ENCODE assay signal across 10 mouse cellular contexts in genomic region chr3:138064732-138065645, GRCm38 (mm10). TPM values are rescaled to one million over a fixed set of nuclear protein-coding genes. Genes with fewer than 3 reads are reported as not detected.
DNase-seq lines count a peak whose midpoint lies in the region; ATAC-seq and TF ChIP-seq lines count a peak whose summit lies in the region.
"Had no signal": no experiment of that assay in that cellular context is flagged by ENCODE, and none has a peak within 500 bp of the region (broad histone marks: within the 10 kb centered on the region; RNA-seq: fewer than 3 reads in every experiment).

Gene 1110002E22Rik (plus strand): TSS chr3:138065052.

- TF ChIP-seq POLR2A in ES-Bruce4 (IDR thresholded peaks at IDR 0.05; ENCODE audit: insufficient read depth, low read length) = no peak

- H3K9ac ChIP-seq in ES-Bruce4 (ENCODE audit: low read depth, poor library complexity, severe bottlenecking) = no peak within 1 kb of the TSS
- H3K9ac ChIP-seq in intestine, embryonic 16.5 days (ENCODE audit: low read depth, low read length) = no peak within 1 kb of the TSS

- no peak within 1 kb of the TSS for H3K27ac ChIP-seq in ES-Bruce4 (ENCODE audit: insufficient read depth, low read length)
- 0 out of 2 replicates have a peak within 1 kb of the TSS, but pooled peaks have one; percentile 37 for H3K27ac ChIP-seq in intestine, embryonic 16.5 days (ENCODE audit: low read length)

- ATAC-seq in intestine, embryonic 16.5 days = peak; percentile 40; the same call in 1 of the 2 replicates

- H3K9me3 ChIP-seq in ES-Bruce4 (replicated peaks; ENCODE audit: control insufficient read depth, insufficient read depth, low read length, poor library complexity, severe bottlenecking) = no peaks in the 10 kb centered on the region
- no peaks in the 10 kb centered on the region for H3K9me3 ChIP-seq in intestine, embryonic 16.5 days (ENCODE audit: control insufficient read depth, low read length)

- H3K36me3 ChIP-seq in ES-Bruce4 (ENCODE audit: control insufficient read depth, insufficient read depth, low read length, poor library complexity, severe bottlenecking) = no peaks in the 10 kb centered on the region
- H3K36me3 ChIP-seq in intestine, embryonic 16.5 days (ENCODE audit: control insufficient read depth, insufficient read depth, low read length) = no peaks in the 10 kb centered on the region

- TF ChIP-seq CTCF in ES-Bruce4 (IDR thresholded peaks at IDR 0.05; ENCODE audit: low read depth, low read length) = no peak

- no peaks in the 10 kb centered on the region for H3K27me3 ChIP-seq in ES-Bruce4 (ENCODE audit: control insufficient read depth, insufficient read depth, low read length, poor library complexity, severe bottlenecking)
- H3K27me3 ChIP-seq in intestine, embryonic 16.5 days (replicated peaks; ENCODE audit: control insufficient read depth, insufficient read depth, low read length) = no peaks in the 10 kb centered on the region

- 69% methylated on average over 33 of the region's 33 CpGs for WGBS in intestine, embryonic 16.5 days

- no peak for TF ChIP-seq EP300 in ES-Bruce4 (IDR thresholded peaks at IDR 0.05; ENCODE audit: insufficient read depth, low read depth, low read length)

- H3K4me1 ChIP-seq in ES-Bruce4 (ENCODE audit: control insufficient read depth, insufficient read depth, low read length) = no peaks in the 10 kb centered on the region
- peaks cover 5% of the 10 kb centered on the region; the same call in 1 of the 2 replicates for H3K4me1 ChIP-seq in intestine, embryonic 16.5 days (ENCODE audit: control insufficient read depth, insufficient read depth, low read length)

- peak; percentile 89 for DNase-seq in heart, adult 11 months
- no peak for DNase-seq in heart, adult 9 months (ENCODE audit: low spot score in 2 of 2)
- DNase-seq in gastrocnemius, postnatal 4 days (ENCODE audit: low spot score in 2 of 2) = no peak
- no peak for DNase-seq in ovary, postnatal 36 days (ENCODE audit: low spot score)
- no peak for DNase-seq in urinary bladder, postnatal 10 days (ENCODE audit: low spot score)
- DNase-seq in T-cell, adult 2 months (ENCODE audit: low spot score) = no peak
- DNase-seq: thymus, postnatal 14 days had no signal

- H3K4me2 ChIP-seq in intestine, embryonic 16.5 days (ENCODE audit: low read depth, low read length) = no peak within 1 kb of the TSS

- 0 out of 2 replicates have a peak within 1 kb of the TSS, but pooled peaks have one; percentile 12 for H3K4me3 ChIP-seq in ES-Bruce4 (ENCODE audit: low read depth, low read length)
- no peak within 1 kb of the TSS for H3K4me3 ChIP-seq in intestine, embryonic 16.5 days (ENCODE audit: low read length)

RNA-seq across cellular contexts. Expression of gene 1110002E22Rik, which starts in this region (rescaled TPM):
- polyA plus RNA-seq in ES-Bruce4 (2011; ENCODE audit: insufficient read depth, insufficient read length, low read depth, missing spikeins) = not detected in 2 replicates
- total RNA-seq in gastrocnemius, postnatal 4 days (2021) = 100 to 1,000 TPM; 145 to 167 TPM
- polyA plus RNA-seq in intestine, embryonic 16.5 days (2015; fragmentation: Nextera tagmentation; extraction: Ambion mirVana) = 0.15 and 0.18 TPM in 2 replicates
- polyA plus RNA-seq: liver, adult 2 months had no signal

Comparison
In these comparisons a context has a peak if more than half of its experiments do, and no peak if none do; other contexts are left out.
1. Peak in ATAC-seq and H3K27ac ChIP-seq in intestine, embryonic 16.5 days; RNA of the gene not detected or under 1 TPM.